Mouse (Mus musculus): Measurements from ENCODE around the gene Arxes1. TPM values are rescaled to one million over a fixed set of nuclear protein-coding genes. Genes with fewer than 3 reads are reported as not detected.

The Arxes1 gene
- not detected for total RNA-seq (2023)

DNA sequence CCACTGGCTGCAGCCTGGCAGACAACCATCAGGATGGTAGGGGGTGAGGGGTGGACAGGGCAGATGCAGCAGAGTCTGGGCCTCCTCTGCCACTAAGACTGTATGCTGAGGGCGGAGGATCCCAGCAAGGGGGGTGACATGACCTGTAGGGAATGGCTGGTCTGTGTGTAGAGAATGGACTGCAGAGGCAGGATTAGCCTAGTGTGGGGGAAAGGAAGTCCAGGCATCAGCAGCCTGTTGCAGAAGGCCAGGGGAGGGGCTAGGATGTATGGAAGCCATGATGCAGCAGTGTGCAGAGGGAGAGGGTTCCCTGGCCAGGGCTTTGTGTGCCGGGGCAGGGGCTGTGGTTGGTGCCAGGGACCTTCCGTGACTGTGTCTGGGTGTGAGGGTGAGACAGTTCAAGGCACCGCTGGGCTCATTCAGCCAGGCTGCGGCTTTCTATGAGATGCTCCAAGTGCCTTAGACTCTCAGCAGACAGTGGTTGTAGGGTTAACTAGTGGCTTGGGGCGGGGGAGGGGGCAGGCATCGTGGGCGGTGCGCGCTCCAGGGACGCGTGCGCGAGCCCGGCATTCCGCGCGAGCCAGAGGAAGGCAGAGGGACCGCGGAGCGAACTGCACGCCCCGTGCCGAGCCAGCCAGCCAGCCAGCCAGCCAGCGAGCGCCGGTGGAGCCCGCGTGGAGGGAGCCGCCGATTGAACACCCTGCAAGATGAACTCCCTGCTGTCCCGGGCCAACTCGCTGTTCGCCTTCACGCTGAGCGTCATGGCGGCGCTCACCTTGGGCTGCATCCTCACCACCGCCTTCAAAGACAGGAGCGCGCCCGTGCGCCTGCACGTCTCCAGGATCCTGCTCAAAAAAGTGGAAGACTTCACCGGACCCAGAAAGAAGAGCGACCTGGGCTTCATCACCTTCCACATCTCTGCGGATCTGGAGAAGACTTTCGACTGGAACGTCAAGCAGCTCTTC lies at the start of gene Arxes1:
Arxes1 (plus strand) TSS at position 569 of the 965 bp plus-strand sequence.

GRCm38 (mm10) chrX:135993664-135994119 lies 39.5 kb upstream of the Arxes1 start, which contains the start of gene Arxes2:
Gene Arxes2, plus strand, starts transcription at chrX:135993824.

GRCm38 (mm10) chrX:136068020-136068419 lies 34.9 kb downstream of the Arxes1 start, which contains the start of gene Bex2:
Gene Bex2, minus strand, starts transcription at chrX:136068236.

Other genes with a start within 250 kb of the Arxes1 start
- gene Bhlhb9, start 235.8 kb upstream of the Arxes1 start, total RNA-seq (2023) = 10 to 100 TPM; 12.0 to 12.2 TPM
- 10 to 100 TPM in 1 of 2 experiments, 1 to 10 TPM in 1; 9.3 to 17.2 TPM for gene Gprasp2, start 194.3 kb upstream of the Arxes1 start, total RNA-seq (2023)
- gene Arxes2, start 39.5 kb upstream of the Arxes1 start, total RNA-seq (2023) = under 1 TPM in 1 of 2 experiments, not detected in 1; 0.36 TPM
- not detected for gene Bex2, start 34.9 kb downstream of the Arxes1 start, total RNA-seq (2023)
- not detected for gene Nxf3, start 51.9 kb downstream of the Arxes1 start, total RNA-seq (2023)
- not detected for gene Bex4, start 105.6 kb downstream of the Arxes1 start, total RNA-seq (2023)
- gene Tceal8, start 139.0 kb downstream of the Arxes1 start, total RNA-seq (2023) = 1 to 10 TPM; 2.5 to 2.6 TPM
- not detected for gene Tceal5, start 170.5 kb downstream of the Arxes1 start, total RNA-seq (2023)
- gene Tceal7, start 181.4 kb downstream of the Arxes1 start, total RNA-seq (2023) = not detected
- 1 to 10 TPM; 1.6 to 2.4 TPM for gene Bex1, start 182.1 kb downstream of the Arxes1 start, total RNA-seq (2023)
- gene Tceal9, start 211.7 kb downstream of the Arxes1 start, total RNA-seq (2023) = 10 to 100 TPM; 49.5 to 54.5 TPM
- 10 to 100 TPM; 54.6 to 74.3 TPM for gene Bex3, start 236.9 kb downstream of the Arxes1 start, total RNA-seq (2023)